Mouse (Mus musculus) small intestine, adult 2 months (tissue): ENCODE results near the gene Hprt.

Source experiments
- CTCF ChIP-seq: fragments of 200-500 bp; IDR thresholded peaks from 2 replicates; pipeline ENCODE4 v1.5.1; 2012; ENCODE audit warnings: low read depth, mild to moderate bottlenecking, control low read depth, inconsistent platforms, low read length, moderate library complexity, mixed read lengths; ENCODE audit not compliant: insufficient replicate concordance, insufficient read length; ENCODE audit errors: extremely low read depth
- POLR2A ChIP-seq: fragments of 200-500 bp; IDR thresholded peaks from 2 replicates; pipeline ENCODE4 v1.6.1; 2012; ENCODE audit warnings: low read depth, mild to moderate bottlenecking, control low read depth, inconsistent platforms, low read length, moderate library complexity

DNA sequence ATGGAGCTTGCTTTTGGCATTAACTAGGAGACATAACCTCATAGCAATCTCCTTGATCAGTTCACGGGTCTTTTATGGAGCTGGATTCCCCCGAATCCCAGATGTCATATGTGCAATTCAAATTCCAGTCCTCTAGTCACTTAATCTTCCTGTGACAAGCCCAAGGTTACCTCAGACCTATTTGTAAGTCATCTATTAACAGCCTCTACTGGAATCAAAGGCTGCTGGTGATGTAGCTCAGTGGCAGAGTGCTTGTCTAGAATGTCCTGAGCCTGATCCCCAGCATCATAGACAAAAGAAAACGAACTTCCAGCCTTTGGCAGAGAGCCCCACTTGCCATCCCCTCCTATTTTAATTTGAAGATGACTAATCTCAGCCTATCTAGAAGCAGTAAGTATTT lies 6.6 kb upstream of the Hprt start:
- TF ChIP-seq CTCF = no peak
- no peak for TF ChIP-seq POLR2A
